Mouse (Mus musculus) heart, embryonic 13.5 days (tissue): ENCODE data around the gene Def8. TPM values are rescaled to one million over a fixed set of nuclear protein-coding genes. Genes with fewer than 3 reads are reported as not detected.
"Not testable (repeated sequence)": the region's sequence is repeated elsewhere in the genome, so short reads cannot be mapped to it uniquely, and the experiment has no call there.

Experiments used
- ATAC-seq: fragments of 200-750 bp; cut with Nextera tagmentation; 2 replicates; pipeline ENCODE4 v1.8.0; 2017; ENCODE audit warnings: moderate TSS enrichment; ENCODE audit not compliant: insufficient number of reproducible peaks, low FRiP score, low TSS enrichment; ENCODE audit errors: extremely low read depth
- H3K27ac ChIP-seq: fragments of 300-500 bp; sonication (generic); replicated peaks from 2 replicates; pipeline ENCODE4 v1.5.1; 2015; ENCODE audit warnings: moderate library complexity, mild to moderate bottlenecking, inconsistent platforms
- H3K27me3 ChIP-seq: fragments of 300-500 bp; sonication (generic); replicated peaks from 2 replicates; pipeline ENCODE4 v1.6.1; 2015; ENCODE audit warnings: mild to moderate bottlenecking, inconsistent platforms
- H3K36me3 ChIP-seq: fragments of 300-500 bp; sonication (generic); 2 replicates; pipeline ENCODE4 v1.6.1; 2015; ENCODE audit warnings: mild to moderate bottlenecking, inconsistent platforms
- H3K4me1 ChIP-seq: fragments of 300-500 bp; sonication (generic); 2 replicates; pipeline ENCODE4 v1.6.1; 2015; ENCODE audit warnings: inconsistent platforms
- H3K4me2 ChIP-seq: fragments of 300-500 bp; sonication (generic); 2 replicates; pipeline ENCODE4 v1.6.1; 2015; ENCODE audit warnings: inconsistent platforms, mild to moderate bottlenecking, moderate library complexity
- H3K4me3 ChIP-seq: fragments of 300-500 bp; sonication (generic); 2 replicates; pipeline ENCODE4 v1.5.1; 2015; ENCODE audit warnings: moderate library complexity, mild to moderate bottlenecking, inconsistent platforms
- H3K9ac ChIP-seq: fragments of 300-500 bp; sonication (generic); 2 replicates; pipeline ENCODE4 v1.6.1; 2015; ENCODE audit warnings: inconsistent platforms, mild to moderate bottlenecking, moderate library complexity
- H3K9me3 ChIP-seq: fragments of 300-500 bp; sonication (generic); 2 replicates; pipeline ENCODE4 v1.6.1; 2016; ENCODE audit warnings: inconsistent platforms
- WGBS: fragments of 180-500 bp; shearing (Covaris S2); methylation state at CpG from one replicate; pipeline ENCODE4 v1.1.7; 2015; ENCODE audit warnings: mixed read lengths; 5-methylcytosine and 5-hydroxymethylcytosine counted together
- polyA plus RNA-seq: library from polyadenylated mRNA; unstranded; fragments of >200 nt; fragmentation: Nextera tagmentation; extraction: Ambion mirVana; gene quantifications from 2 replicates; pipeline ENCODE4 v1.2.1, GENCODE M21; 2015

The Def8 gene
- polyA plus RNA-seq, 1 experiment from 2014 or later = 30.4 TPM

GRCm38 (mm10) chr8:123414255-123414654, 9.1 kb upstream of the Def8 start:
- Histone ChIP-seq H3K4me1 (peaks cover 28% of the 10 kb centered on the region), H3K27ac (no peak overlapping the region), H3K9ac (no peak overlapping the region), H3K4me3 (no peak overlapping the region), H3K36me3 (no peaks in the 10 kb centered on the region), H3K4me2 (no peak overlapping the region), H3K27me3 (peaks cover 43% of the 10 kb centered on the region), H3K9me3 (no peaks in the 10 kb centered on the region)
- 6% methylated on average over 9 of the region's 9 CpGs for whole genome bisulfite sequencing
- no peak for ATAC-seq

DNA sequence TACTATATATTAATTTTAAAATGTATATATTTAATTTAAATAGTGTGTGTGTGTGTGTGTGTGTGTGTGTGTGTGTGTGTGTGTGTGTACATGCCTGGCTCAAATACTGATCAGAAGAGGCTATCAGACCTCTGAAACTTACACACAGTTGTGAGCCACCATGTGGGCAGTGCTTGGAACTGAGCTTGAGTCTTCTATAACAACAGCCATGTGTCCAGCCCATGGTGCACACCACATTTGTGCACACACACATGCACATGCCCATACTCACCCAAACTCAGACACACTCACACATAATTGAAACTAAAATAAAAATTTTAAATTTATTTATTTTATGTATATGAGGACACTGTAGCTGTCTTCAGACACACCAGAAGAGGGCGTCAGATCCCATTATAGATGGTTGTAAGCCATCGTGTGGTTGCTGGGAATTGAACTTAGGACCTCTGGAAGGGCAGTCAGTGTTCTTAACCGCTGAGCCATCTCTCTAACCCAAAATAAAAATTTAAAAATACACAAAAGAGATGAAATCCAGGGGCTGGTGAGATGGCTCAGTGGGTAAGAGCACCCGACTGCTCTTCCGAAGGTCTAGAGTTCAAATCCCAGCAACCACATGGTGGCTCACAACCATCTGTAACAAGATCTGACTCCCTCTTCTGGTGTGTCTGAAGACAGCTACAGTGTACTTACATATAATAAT, 8.2 kb upstream of the Def8 start:
- H3K27ac ChIP-seq = not testable (repeated sequence)

DNA sequence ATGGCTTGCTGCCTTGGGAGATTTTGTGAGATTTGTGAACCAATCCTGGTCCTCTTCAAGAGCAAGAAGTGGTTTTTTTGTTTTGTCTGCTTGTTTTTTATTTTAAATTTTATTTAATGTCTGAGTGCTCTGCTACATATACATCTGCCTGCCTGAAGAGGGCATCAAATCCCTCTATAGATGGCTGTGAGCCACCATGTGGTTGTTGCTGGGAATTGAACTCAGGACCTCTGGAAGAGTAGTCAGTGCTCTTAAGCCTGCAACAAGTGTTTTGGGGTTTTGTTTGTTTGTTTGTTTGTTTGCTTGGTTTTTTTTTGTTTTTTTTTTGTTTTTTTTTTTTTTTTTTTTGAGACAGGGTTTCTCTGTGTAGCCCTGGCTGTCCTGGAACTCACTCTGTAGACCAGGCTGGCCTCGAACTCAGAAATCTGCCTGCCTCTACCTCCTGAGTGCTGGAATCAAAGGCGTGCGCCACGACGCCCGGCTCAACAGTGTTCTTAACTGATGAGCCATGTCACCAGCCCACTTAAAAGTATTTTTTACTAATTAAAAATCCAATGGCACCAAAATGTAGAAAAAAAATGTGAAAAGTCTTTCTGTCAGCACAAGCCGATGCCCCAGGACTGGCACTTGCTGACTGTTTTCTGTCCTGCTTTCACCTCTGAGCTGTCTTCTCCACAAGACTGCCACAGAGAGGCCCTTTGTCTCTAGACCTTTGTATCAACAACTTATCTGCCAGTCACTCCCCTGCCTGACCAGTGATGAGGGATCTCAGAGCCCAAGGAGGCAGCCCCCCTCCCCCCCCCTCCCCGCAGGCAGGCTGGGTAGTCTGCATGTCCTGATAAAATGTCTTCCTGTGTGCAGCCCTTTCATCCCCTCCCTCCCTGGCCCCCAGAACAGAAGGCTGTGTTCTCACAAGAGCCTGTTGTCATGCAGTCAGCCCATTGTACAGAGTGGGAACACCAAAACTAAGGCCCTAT, 7.1 kb upstream of the Def8 start:
- no peak for ATAC-seq
- Histone ChIP-seq H3K9me3 (no peaks in the 10 kb centered on the region), H3K27ac (no peak overlapping the region), H3K4me3 (no peak overlapping the region), H3K27me3 (peaks cover 35% of the 10 kb centered on the region), H3K4me2 (no peak overlapping the region), H3K4me1 (peaks cover 8% of the 10 kb centered on the region), H3K9ac (no peak overlapping the region), H3K36me3 (no peaks in the 10 kb centered on the region)
- 46% methylated on average over 8 of the region's 8 CpGs for WGBS

More for the DNA sequence above, 8.2 kb upstream of the Def8 start:
- not testable (repeated sequence) for H3K9me3 ChIP-seq, H3K4me2 ChIP-seq, ATAC-seq, H3K4me3 ChIP-seq, H3K36me3 ChIP-seq, H3K9ac ChIP-seq
- H3K4me1 ChIP-seq = peaks cover 19% of the 10 kb centered on the region
- WGBS = 77% methylated on average over 5 of the region's 5 CpGs
- peaks cover 42% of the 10 kb centered on the region for H3K27me3 ChIP-seq

- no peaks in the 10 kb centered on the region for H3K36me3 ChIP-seq
- ATAC-seq = no peak
- no peak overlapping the region for H3K27ac ChIP-seq
- peaks cover 2% of the 10 kb centered on the region for H3K4me1 ChIP-seq
- peaks cover 31% of the 10 kb centered on the region for H3K27me3 ChIP-seq
- H3K9me3 ChIP-seq = no peaks in the 10 kb centered on the region
- no peak overlapping the region for H3K9ac ChIP-seq
- H3K4me2 ChIP-seq = no peak overlapping the region
- WGBS = 71% methylated on average over 8 of the region's 8 CpGs
- no peak overlapping the region for H3K4me3 ChIP-seq
Measured at GRCm38 (mm10) chr8:123416944-123417555, 6.3 kb upstream of the Def8 start.

GRCm38 (mm10) chr8:123419711-123420110, 3.6 kb upstream of the Def8 start:
- Histone ChIP-seq H3K4me2 (no peak overlapping the region), H3K9me3 (no peaks in the 10 kb centered on the region), H3K4me3 (no peak overlapping the region), H3K27me3 (peaks cover 11% of the 10 kb centered on the region), H3K36me3 (no peaks in the 10 kb centered on the region), H3K27ac (no peak overlapping the region), H3K4me1 (peaks cover 4% of the 10 kb centered on the region), H3K9ac (no peak overlapping the region)
- WGBS = 76% methylated on average over 4 of the region's 4 CpGs
- ATAC-seq = no peak

- Histone ChIP-seq H3K4me3 (no peak overlapping the region), H3K36me3 (no peaks in the 10 kb centered on the region), H3K9ac (no peak overlapping the region), H3K4me2 (no peak overlapping the region), H3K9me3 (no peaks in the 10 kb centered on the region), H3K27ac (no peak overlapping the region), H3K4me1 (peaks cover 4% of the 10 kb centered on the region), H3K27me3 (peaks cover 11% of the 10 kb centered on the region)
- 90% methylated on average over 34 of the region's 34 CpGs for WGBS
- no peak for ATAC-seq
Measured at GRCm38 (mm10) chr8:123420525-123421281, 2.6 kb upstream of the Def8 start.

DNA sequence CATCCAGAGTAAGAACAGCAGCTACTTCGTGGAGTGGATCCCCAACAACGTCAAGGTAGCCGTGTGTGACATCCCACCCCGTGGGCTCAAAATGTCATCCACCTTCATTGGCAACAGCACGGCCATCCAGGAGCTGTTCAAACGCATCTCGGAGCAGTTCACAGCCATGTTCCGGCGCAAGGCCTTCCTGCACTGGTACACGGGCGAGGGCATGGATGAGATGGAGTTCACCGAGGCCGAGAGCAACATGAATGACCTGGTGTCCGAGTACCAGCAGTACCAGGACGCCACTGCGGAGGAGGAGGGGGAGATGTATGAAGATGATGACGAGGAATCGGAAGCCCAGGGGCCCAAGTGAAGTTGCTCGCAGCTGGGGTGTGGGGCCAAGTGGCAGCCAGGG, 2.0 kb upstream of the Def8 start:
- no peak for ATAC-seq
- Histone ChIP-seq H3K9ac (no peak overlapping the region), H3K36me3 (no peaks in the 10 kb centered on the region), H3K27me3 (peaks cover 11% of the 10 kb centered on the region), H3K9me3 (peaks cover 2% of the 10 kb centered on the region), H3K27ac (no peak overlapping the region), H3K4me1 (peaks cover 4% of the 10 kb centered on the region), H3K4me2 (no peak overlapping the region), H3K4me3 (no peak overlapping the region)
- 82% methylated on average over 19 of the region's 19 CpGs for WGBS

DNA sequence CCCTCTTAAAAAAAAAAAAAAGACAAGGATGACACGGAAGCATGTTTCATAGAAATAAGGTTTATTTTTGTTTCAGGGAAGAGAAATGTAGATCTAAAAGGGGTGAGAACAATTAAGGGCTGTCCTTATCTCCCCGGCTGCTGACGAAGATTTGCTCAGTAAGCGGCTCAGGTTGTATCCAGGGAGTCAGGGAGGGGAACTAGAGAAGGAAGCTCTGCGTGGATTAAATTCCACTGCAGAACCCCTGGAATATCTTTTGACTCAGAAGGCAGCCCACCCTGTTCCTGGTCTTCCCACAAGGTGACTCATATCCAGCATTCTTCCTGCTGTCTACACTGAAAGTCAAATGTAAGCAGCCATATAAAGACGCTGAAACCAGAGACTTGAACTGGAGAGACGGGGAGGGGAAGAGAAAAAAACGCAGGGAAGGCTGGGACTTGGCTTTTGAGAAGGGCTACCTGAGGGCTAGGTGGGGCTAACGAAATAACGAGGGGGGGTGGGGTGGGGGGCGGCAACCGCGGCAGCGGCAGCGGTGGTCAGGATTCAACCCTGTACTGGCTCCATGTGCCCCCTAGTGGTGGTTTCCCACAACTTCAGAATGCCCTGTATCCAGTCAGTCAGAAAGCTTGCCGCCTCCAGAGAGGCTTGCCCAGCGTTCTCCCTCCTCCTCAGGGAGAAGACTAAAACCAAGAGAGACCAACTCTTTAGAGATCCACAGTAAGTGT, 1.1 kb upstream of the Def8 start:
- H3K4me1 ChIP-seq = peaks cover 4% of the 10 kb centered on the region
- peaks cover 11% of the 10 kb centered on the region for H3K9me3 ChIP-seq
- peak overlapping the region; percentile 67 for H3K4me2 ChIP-seq
- WGBS = 6% methylated on average over 17 of the region's 17 CpGs
- H3K9ac ChIP-seq = peak overlapping the region; percentile 60
- no peak overlapping the region for H3K27ac ChIP-seq
- H3K4me3 ChIP-seq = peak overlapping the region; percentile 42
- ATAC-seq = no peak
- H3K36me3 ChIP-seq = peaks cover 2% of the 10 kb centered on the region; the same call in 1 of the 2 replicates
- peaks cover 11% of the 10 kb centered on the region for H3K27me3 ChIP-seq

DNA sequence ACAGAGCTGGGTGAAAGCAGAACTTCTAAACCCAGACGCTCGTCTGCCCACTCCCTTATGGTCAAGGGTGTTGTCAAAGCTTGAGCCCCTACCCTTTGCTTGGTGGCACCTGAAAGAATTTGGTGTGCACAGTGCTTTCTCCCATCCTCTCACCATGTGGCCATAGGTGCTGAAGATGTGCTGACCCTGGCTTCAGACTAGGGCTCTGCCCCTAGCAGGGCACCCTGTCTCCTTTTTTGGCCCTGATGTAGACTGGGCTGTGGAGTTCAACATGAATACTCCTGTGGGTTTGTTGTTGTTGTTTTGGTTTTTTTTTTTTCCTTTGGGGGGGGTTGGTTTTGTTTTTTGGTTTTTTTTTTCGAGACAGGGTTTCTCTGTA, 557 bp upstream of the Def8 start:
- no peak for ATAC-seq
- H3K4me3 ChIP-seq = 0 out of 2 replicates have a peak overlapping the region, but pooled peaks have one; percentile 42
- H3K9ac ChIP-seq = peak overlapping the region; percentile 41; the same call in 1 of the 2 replicates
- H3K36me3 ChIP-seq = peaks cover 2% of the 10 kb centered on the region; the same call in 1 of the 2 replicates
- WGBS = 7% methylated on average over 3 of the region's 3 CpGs
- H3K27me3 ChIP-seq = peaks cover 11% of the 10 kb centered on the region
- H3K9me3 ChIP-seq = peaks cover 16% of the 10 kb centered on the region
- H3K27ac ChIP-seq = no peak overlapping the region
- H3K4me2 ChIP-seq = peak overlapping the region; percentile 67
- peaks cover 4% of the 10 kb centered on the region for H3K4me1 ChIP-seq
